Mouse (Mus musculus) kidney, embryonic 16.5 days (tissue): ENCODE data around the gene Dcpp1. TPM values are rescaled to one million over a fixed set of nuclear protein-coding genes. Genes with fewer than 3 reads are reported as not detected.

ENCODE experiments used
- ATAC-seq: fragments of 200-750 bp; cut with Nextera tagmentation; 2 replicates; pipeline ENCODE4 v1.8.0; 2017; ENCODE audit warnings: moderate TSS enrichment; ENCODE audit not compliant: low FRiP score, low TSS enrichment
- H3K27ac ChIP-seq: fragments of 300-500 bp; sonication (generic); 2 replicates; pipeline ENCODE4 v1.5.1; 2014; ENCODE audit warnings: low read length
- H3K27me3 ChIP-seq: fragments of 300-500 bp; sonication (generic); 2 replicates; pipeline ENCODE4 v1.6.1; 2014; ENCODE audit warnings: low read length, control low read depth, mixed read lengths; ENCODE audit not compliant: insufficient read depth
- H3K36me3 ChIP-seq: fragments of 300-500 bp; sonication (generic); 2 replicates; pipeline ENCODE4 v1.6.1; 2014; ENCODE audit warnings: low read length, control low read depth, mixed read lengths; ENCODE audit not compliant: insufficient read depth
- H3K4me1 ChIP-seq: fragments of 300-500 bp; sonication (generic); 2 replicates; pipeline ENCODE4 v1.6.1; 2014; ENCODE audit warnings: low read length, control low read depth, mixed read lengths; ENCODE audit not compliant: insufficient read depth
- H3K4me2 ChIP-seq: fragments of 300-500 bp; sonication (generic); replicated peaks from 2 replicates; pipeline ENCODE4 v1.6.1; 2014; ENCODE audit warnings: low read depth, low read length
- H3K4me3 ChIP-seq: fragments of 300-500 bp; sonication (generic); 2 replicates; pipeline ENCODE4 v1.5.1; 2014; ENCODE audit warnings: mild to moderate bottlenecking, low read length
- H3K9ac ChIP-seq: fragments of 300-500 bp; sonication (generic); replicated peaks from 2 replicates; pipeline ENCODE4 v1.6.1; 2014; ENCODE audit warnings: low read length
- H3K9me3 ChIP-seq: fragments of 300-500 bp; sonication (generic); 2 replicates; pipeline ENCODE4 v1.6.1; 2016; ENCODE audit warnings: low read length, control low read depth
- WGBS: fragments of 180-500 bp; shearing (Covaris S2); extraction: QIAGEN DNeasy Blood & Tissue Kit; methylation state at CpG from one replicate; pipeline ENCODE4 v1.1.7; 2014; 5-methylcytosine and 5-hydroxymethylcytosine counted together
- polyA plus RNA-seq: library from polyadenylated mRNA; unstranded; fragments of >200 nt; fragmentation: Nextera tagmentation; extraction: Ambion mirVana; gene quantifications from 2 replicates; pipeline ENCODE4 v1.2.1, GENCODE M21; 2015

The Dcpp1 gene
- polyA plus RNA-seq, 1 experiment from 2014 or later, result not detected

DNA sequence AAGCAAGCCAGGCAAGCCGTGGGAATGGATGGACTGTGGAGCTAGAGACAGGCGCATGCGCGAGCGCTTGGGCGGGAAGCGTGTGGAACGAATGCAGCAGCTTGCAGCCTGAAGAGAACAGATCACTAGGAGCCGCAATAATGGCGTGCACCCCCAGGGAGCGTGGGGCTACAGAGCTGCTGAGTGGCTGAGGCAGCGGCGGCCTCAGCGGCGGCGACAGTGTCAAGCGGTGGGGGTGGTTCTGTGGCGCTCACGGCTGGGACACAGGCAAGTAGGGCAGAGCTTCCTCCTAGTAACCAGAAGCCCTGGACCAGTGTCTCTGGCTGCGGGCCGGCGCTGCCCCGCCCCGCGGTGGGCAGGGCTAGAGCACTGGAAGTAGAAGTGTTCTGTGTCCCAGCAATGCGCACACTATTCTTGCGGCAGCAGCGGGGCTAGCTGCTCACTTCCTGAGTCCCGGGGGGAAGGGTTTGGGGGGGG, 43.9 kb downstream of the Dcpp1 start:
- H3K4me1 ChIP-seq, result peaks cover 7% of the 10 kb centered on the region
- peak overlapping the region; percentile 53 for H3K4me3 ChIP-seq
- ATAC-seq, result peak; percentile 99
- no peaks in the 10 kb centered on the region for H3K27me3 ChIP-seq
- H3K9me3 ChIP-seq, result no peaks in the 10 kb centered on the region
- H3K36me3 ChIP-seq, result no peaks in the 10 kb centered on the region
- WGBS, result 0% methylated on average over 29 of the region's 29 CpGs
- H3K4me2 ChIP-seq, result peak overlapping the region; percentile 67
- H3K27ac ChIP-seq, result peak overlapping the region; percentile 91
- peak overlapping the region; percentile 77 for H3K9ac ChIP-seq

DNA sequence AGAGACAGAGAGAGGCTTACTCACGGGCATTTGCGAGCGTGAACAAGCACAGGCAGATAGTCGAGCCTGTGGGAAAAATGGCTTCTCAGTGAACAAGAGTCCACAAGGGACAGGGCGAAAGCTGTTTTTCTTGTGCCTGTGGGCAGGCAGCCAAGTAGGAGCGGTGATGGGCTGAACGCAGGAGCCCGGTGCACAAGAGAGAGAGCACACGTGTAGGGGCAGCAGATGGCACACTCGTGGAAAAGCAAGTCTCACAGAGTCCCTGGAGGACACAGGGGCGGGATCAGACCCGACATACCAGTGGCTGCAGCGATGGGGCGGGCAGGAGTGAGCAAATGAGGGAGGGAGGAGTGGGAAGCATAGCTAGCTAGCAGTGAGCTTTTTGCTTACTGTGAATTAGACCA, 44.4 kb downstream of the Dcpp1 start:
- H3K9me3 ChIP-seq, result no peaks in the 10 kb centered on the region
- peak overlapping the region; percentile 91 for H3K27ac ChIP-seq
- ATAC-seq, result peak; percentile 85
- peaks cover 7% of the 10 kb centered on the region for H3K4me1 ChIP-seq
- 0% methylated on average over 14 of the region's 14 CpGs for WGBS
- peak overlapping the region; percentile 77 for H3K9ac ChIP-seq
- H3K4me3 ChIP-seq, result peak overlapping the region; percentile 53
- no peaks in the 10 kb centered on the region for H3K27me3 ChIP-seq
- H3K4me2 ChIP-seq, result peak overlapping the region; percentile 67
- H3K36me3 ChIP-seq, result no peaks in the 10 kb centered on the region

DNA sequence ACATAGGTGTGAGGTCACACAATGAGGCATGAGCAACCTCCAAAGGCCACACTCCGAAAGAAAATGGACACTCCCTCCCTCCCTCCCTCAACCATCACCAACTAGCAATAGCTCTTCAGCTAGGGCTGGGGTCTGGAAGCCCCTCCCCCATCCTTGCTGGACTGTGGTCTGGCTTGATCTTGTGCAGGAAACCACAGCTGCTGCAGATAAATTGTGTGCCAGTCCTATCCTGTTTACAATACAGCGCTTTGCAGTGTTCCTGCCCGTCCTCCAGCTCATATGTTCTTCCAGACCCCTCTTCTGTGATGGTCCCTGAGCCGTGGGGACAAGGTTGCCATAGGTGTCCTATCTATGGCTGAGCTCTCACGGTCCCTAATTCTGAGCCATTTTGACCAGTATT, 50.5 kb downstream of the Dcpp1 start:
- no peak for ATAC-seq
- H3K27ac ChIP-seq, result no peak overlapping the region
- WGBS, result 74% methylated on average over 5 of the region's 5 CpGs
- H3K36me3 ChIP-seq, result no peaks in the 10 kb centered on the region
- H3K4me1 ChIP-seq, result no peaks in the 10 kb centered on the region
- H3K9me3 ChIP-seq, result no peaks in the 10 kb centered on the region
- no peak overlapping the region for H3K4me2 ChIP-seq
- no peak overlapping the region for H3K9ac ChIP-seq
- H3K27me3 ChIP-seq, result no peaks in the 10 kb centered on the region
- no peak overlapping the region for H3K4me3 ChIP-seq

Other genes with a start within 250 kb of the Dcpp1 start
- 1.1 and 1.2 TPM in 2 replicates for gene Mmp25, start 235.6 kb upstream of the Dcpp1 start, polyA plus RNA-seq
- 1.7 and 2.0 TPM in 2 replicates for gene Bicdl2, start 220.4 kb upstream of the Dcpp1 start, polyA plus RNA-seq
- gene Hcfc1r1, start 207.3 kb upstream of the Dcpp1 start, polyA plus RNA-seq, result 73.4 and 83.7 TPM in 2 replicates
- 59.8 and 65.5 TPM in 2 replicates for gene Thoc6, start 207.0 kb upstream of the Dcpp1 start, polyA plus RNA-seq
- 28.9 and 31.2 TPM in 2 replicates for gene Tnfrsf12a, start 203.4 kb upstream of the Dcpp1 start, polyA plus RNA-seq
- gene Cldn6, start 201.6 kb upstream of the Dcpp1 start, polyA plus RNA-seq, result 242 and 253 TPM in 2 replicates
- gene Cldn9, start 196.8 kb upstream of the Dcpp1 start, polyA plus RNA-seq, result 60.0 and 63.5 TPM in 2 replicates
- 0.15 and 0.61 TPM in 2 replicates for gene 1520401A03Rik, start 158.1 kb upstream of the Dcpp1 start, polyA plus RNA-seq
- gene Pkmyt1, start 154.5 kb upstream of the Dcpp1 start, polyA plus RNA-seq, result 53.0 and 56.2 TPM in 2 replicates
- 22.9 and 25.4 TPM in 2 replicates for gene Paqr4, start 140.0 kb upstream of the Dcpp1 start, polyA plus RNA-seq
- gene Kremen2, start 135.0 kb upstream of the Dcpp1 start, polyA plus RNA-seq, result 0.81 and 1.3 TPM in 2 replicates
- 101 and 104 TPM in 2 replicates for gene Flywch1, start 109.3 kb upstream of the Dcpp1 start, polyA plus RNA-seq
- gene Flywch2, start 94.8 kb upstream of the Dcpp1 start, polyA plus RNA-seq, result 31.7 and 35.0 TPM in 2 replicates
- 411 and 514 TPM in 2 replicates for gene Srrm2, start 90.3 kb upstream of the Dcpp1 start, polyA plus RNA-seq
- gene Elob, start 51.7 kb upstream of the Dcpp1 start, polyA plus RNA-seq, result 954 and 966 TPM in 2 replicates
- not detected in 2 replicates for gene Prss33, start 44.8 kb upstream of the Dcpp1 start, polyA plus RNA-seq
- gene Prss32, start 37.0 kb upstream of the Dcpp1 start, polyA plus RNA-seq, result not detected in 2 replicates
- 3.5 and 4.1 TPM in 2 replicates for gene Prss41, start 36.7 kb upstream of the Dcpp1 start, polyA plus RNA-seq
- not detected in 2 replicates for gene Prss21, start 12.8 kb upstream of the Dcpp1 start, polyA plus RNA-seq
- not detected in 2 replicates for gene Dcpp2, start within 50 bp of the Dcpp1 start, polyA plus RNA-seq
- gene Dcpp3, start 36.6 kb downstream of the Dcpp1 start, polyA plus RNA-seq, result not detected in 2 replicates
- not detected in 2 replicates for gene Sbp, start 60.8 kb downstream of the Dcpp1 start, polyA plus RNA-seq
- gene Sbpl, start 74.4 kb downstream of the Dcpp1 start, polyA plus RNA-seq, result not detected in 2 replicates
- gene Prss30, start 99.7 kb downstream of the Dcpp1 start, polyA plus RNA-seq, result 0.14 and 0.23 TPM in 2 replicates
- 0.39 and 0.82 TPM in 2 replicates for gene Prss22, start 117.2 kb downstream of the Dcpp1 start, polyA plus RNA-seq
- gene Prss27, start 157.3 kb downstream of the Dcpp1 start, polyA plus RNA-seq, result 0.23 and 0.37 TPM in 2 replicates
- gene Kctd5, start 192.6 kb downstream of the Dcpp1 start, polyA plus RNA-seq, result 63.3 and 68.0 TPM in 2 replicates